Mouse (Mus musculus) testis, adult 2 months (tissue): ENCODE results near the gene Fbn1.

Source experiments
- CTCF ChIP-seq: fragments of 200-500 bp; IDR thresholded peaks from 2 replicates; pipeline ENCODE4 v1.5.1; 2012; ENCODE audit warnings: low read depth, mild to moderate bottlenecking, inconsistent platforms, low read length, moderate library complexity; ENCODE audit not compliant: control insufficient read depth, insufficient read depth, insufficient replicate concordance
- POLR2A ChIP-seq: fragments of 200-500 bp; IDR thresholded peaks from 2 replicates; pipeline ENCODE4 v1.6.1; 2012; ENCODE audit warnings: low read depth, mild to moderate bottlenecking, inconsistent platforms, low read length, moderate library complexity; ENCODE audit not compliant: control insufficient read depth

DNA sequence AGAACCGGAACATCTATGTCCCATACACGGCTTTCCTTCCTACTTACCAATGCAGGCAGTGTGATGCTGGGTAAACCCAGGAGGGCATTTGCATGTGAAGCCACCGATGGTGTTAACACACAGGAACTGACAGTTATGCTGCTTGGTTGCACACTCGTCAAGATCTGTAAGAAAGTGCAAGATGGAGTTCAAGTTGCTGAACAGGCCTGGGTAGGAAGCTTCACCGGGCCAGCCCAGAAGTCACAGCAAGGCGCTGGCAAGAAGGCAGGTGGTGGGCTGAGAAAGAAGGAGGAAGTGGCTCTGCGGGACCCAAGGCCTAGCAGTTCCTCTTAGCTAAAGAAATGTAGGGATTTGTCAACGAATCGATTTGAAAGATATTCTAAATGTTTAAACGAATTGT lies 198.1 kb downstream of the Fbn1 start:
- TF ChIP-seq POLR2A (no peak), CTCF (no peak)
